Mouse (Mus musculus): ENCODE data around the gene Dnajc8. TPM values are rescaled to one million over a fixed set of nuclear protein-coding genes. Genes with fewer than 3 reads are reported as not detected.
"Not testable (repeated sequence)": the region's sequence is repeated elsewhere in the genome, so short reads cannot be mapped to it uniquely, and the experiment has no call there.

Dnajc8 gene
- polyA plus RNA-seq, 1 experiment from 2014 or later = 182 TPM

DNA sequence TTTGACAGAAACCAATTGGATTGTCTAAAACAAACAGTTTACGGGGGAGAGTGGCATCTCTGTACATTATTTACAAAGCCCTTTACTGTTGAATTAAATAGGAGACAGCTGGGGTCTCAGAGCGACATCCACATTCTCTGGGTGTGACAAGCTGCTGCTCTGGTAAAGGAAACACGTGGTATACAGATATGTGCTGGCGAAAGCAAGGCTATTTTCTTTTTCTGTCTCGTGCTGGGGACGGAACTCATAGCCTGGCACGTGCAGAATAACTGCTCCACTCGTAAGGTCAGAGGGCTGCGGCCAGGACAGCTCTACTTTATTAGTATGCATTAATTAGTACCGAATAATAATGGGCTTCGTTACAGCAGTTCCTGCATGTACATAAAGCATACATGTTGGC is 38.0 kb downstream of the Dnajc8 start:
- Histone ChIP-seq H3K9me3 (no peaks in the 10 kb centered on the region), H3K4me1 (no peaks in the 10 kb centered on the region), H3K4me3 (no peak overlapping the region), H3K27ac (no peak overlapping the region), H3K9ac (no peak overlapping the region), H3K36me3 (no peaks in the 10 kb centered on the region), H3K27me3 (no peaks in the 10 kb centered on the region), H3K4me2 (replicated peaks) (no peak overlapping the region)
- WGBS = 51% methylated on average over 11 of the region's 11 CpGs
- no peak for ATAC-seq (ENCODE audit: insufficient number of reproducible peaks, insufficient read depth, low FRiP score, low TSS enrichment)

DNA sequence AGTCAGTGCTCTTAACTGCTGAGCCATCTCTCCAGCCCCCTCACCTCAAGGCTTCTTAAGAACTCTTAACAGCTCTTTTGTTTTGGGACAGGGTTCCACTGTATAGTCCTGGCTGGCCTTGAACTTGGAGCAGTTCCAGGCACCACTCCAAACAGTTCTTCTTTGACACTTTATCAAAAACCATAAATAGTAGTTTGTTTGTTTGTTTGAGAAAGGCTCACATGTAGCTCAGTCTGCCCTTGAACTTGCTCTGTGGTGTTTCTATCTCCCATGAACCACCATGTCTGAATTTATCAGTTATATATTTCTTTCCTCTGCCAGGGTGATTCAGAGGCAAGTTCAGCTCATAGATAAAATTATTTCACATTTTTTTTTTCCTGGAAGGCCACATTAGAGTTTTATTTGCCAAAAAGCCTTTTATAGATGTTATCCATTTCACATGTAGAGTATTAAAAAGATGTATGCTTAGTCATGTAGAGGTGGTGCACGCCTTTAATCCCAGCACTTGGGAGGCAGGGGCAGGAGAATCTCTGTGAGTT is 39.5 kb downstream of the Dnajc8 start:
- ATAC-seq (ENCODE audit: insufficient number of reproducible peaks, insufficient read depth, low FRiP score, low TSS enrichment) = no peak
- 86% methylated on average over 1 of the region's 1 CpGs for WGBS
- Histone ChIP-seq H3K9me3 (no peaks in the 10 kb centered on the region), H3K36me3 (no peaks in the 10 kb centered on the region), H3K27ac (no peak overlapping the region), H3K9ac (no peak overlapping the region), H3K4me2 (replicated peaks) (no peak overlapping the region), H3K27me3 (no peaks in the 10 kb centered on the region), H3K4me1 (no peaks in the 10 kb centered on the region), H3K4me3 (no peak overlapping the region)

DNA sequence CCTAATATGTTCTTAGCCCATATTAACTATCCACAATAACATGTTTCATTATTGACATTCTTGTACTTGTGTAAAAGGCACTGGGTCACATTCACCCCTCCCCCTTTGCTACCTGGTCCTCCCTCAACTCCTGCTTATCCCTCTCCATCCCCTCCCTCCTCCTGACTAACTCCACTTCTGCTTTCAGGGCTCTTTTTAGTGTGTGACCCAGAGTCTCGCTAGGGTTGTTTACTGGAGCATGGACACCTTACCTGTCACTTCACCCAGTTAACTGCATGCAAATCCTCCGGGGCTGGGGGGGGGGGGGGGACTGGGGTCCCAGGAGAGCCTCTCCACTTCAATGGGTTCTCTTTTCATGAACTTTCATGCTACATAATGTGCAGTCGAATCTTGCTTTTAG is 48.4 kb downstream of the Dnajc8 start:
- ATAC-seq (ENCODE audit: insufficient number of reproducible peaks, insufficient read depth, low FRiP score, low TSS enrichment) = no peak
- Histone ChIP-seq H3K27ac (no peak overlapping the region), H3K27me3 (no peaks in the 10 kb centered on the region), H3K4me3 (no peak overlapping the region), H3K36me3 (no peaks in the 10 kb centered on the region), H3K9ac (no peak overlapping the region), H3K4me1 (no peaks in the 10 kb centered on the region), H3K9me3 (no peaks in the 10 kb centered on the region), H3K4me2 (replicated peaks) (no peak overlapping the region)
- 69% methylated on average over 3 of the region's 3 CpGs for WGBS

DNA sequence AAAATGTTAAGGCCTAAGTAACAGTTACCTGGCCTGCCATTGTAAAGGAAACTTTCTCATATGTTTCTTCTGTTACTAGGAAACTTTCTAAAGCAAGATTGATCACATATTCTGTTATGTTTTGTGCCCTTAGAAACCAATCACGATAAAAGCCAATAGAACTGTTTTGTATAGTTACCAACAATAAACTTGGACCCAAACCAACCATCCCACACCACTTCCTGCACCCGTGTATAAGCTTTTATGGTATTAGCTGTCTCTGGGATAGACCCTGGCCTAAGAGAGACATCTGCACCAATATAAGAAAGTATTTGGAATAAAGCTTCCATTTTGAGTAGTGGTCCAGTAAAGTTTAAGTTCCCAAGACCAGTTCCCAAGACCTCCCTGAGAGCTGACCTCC is 49.6 kb downstream of the Dnajc8 start:
- ATAC-seq (ENCODE audit: insufficient number of reproducible peaks, insufficient read depth, low FRiP score, low TSS enrichment) = no peak
- no peaks in the 10 kb centered on the region for H3K9me3 ChIP-seq
- no peaks in the 10 kb centered on the region for H3K4me1 ChIP-seq
- H3K4me3 ChIP-seq = no peak overlapping the region
- H3K4me2 ChIP-seq (replicated peaks) = no peak overlapping the region
- H3K9ac ChIP-seq = no peak overlapping the region
- WGBS = 85% methylated on average over 2 of the region's 2 CpGs
- H3K36me3 ChIP-seq = no peaks in the 10 kb centered on the region
- H3K27me3 ChIP-seq = no peaks in the 10 kb centered on the region
- no peak overlapping the region for H3K27ac ChIP-seq

- 92% methylated on average over 4 of the region's 4 CpGs for WGBS
- H3K27ac ChIP-seq = no peak overlapping the region
These were observed 50.9 kb downstream of the Dnajc8 start for GRCm38 (mm10) chr4:132586282-132586681.

DNA sequence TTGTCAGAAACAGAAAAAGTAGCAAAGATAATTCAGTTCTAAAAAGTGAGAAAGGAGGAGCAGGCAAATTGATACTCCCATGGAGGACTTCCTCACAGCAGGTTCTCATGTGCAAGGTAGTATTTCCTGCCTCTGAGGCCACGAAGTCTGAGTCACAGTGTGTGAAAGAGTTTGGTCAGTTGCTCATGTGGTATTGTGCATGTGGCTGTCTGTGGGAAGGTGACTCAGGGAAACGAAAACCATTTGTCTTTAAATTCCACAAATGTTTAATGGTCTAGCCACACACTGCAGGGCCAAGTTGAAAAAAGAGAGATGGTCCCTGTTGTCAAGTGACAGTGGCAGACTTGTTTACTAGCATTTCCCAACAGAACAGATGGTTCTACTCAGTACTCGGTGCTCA is 53.2 kb downstream of the Dnajc8 start:
- H3K27ac ChIP-seq = no peak overlapping the region
- 79% methylated on average over 3 of the region's 3 CpGs for WGBS
- H3K4me1 ChIP-seq = no peaks in the 10 kb centered on the region
- no peak overlapping the region for H3K4me3 ChIP-seq
- no peaks in the 10 kb centered on the region for H3K36me3 ChIP-seq
- no peak overlapping the region for H3K9ac ChIP-seq
- ATAC-seq (ENCODE audit: insufficient number of reproducible peaks, insufficient read depth, low FRiP score, low TSS enrichment) = no peak
- H3K4me2 ChIP-seq (replicated peaks) = no peak overlapping the region
- H3K9me3 ChIP-seq = no peaks in the 10 kb centered on the region
- no peaks in the 10 kb centered on the region for H3K27me3 ChIP-seq

More at GRCm38 (mm10) chr4:132586282-132586681, 50.9 kb downstream of the Dnajc8 start:
- no peak for ATAC-seq (ENCODE audit: insufficient number of reproducible peaks, insufficient read depth, low FRiP score, low TSS enrichment)
- no peaks in the 10 kb centered on the region for H3K4me1 ChIP-seq
- no peak overlapping the region for H3K4me3 ChIP-seq
- H3K27me3 ChIP-seq = no peaks in the 10 kb centered on the region
- no peak overlapping the region for H3K4me2 ChIP-seq (replicated peaks)
- H3K36me3 ChIP-seq = no peaks in the 10 kb centered on the region
- H3K9ac ChIP-seq = no peak overlapping the region
- H3K9me3 ChIP-seq = no peaks in the 10 kb centered on the region

GRCm38 (mm10) chr4:132590642-132591041 is 55.3 kb downstream of the Dnajc8 start:
- 82% methylated on average over 10 of the region's 10 CpGs for WGBS
- H3K9ac ChIP-seq = no peak overlapping the region
- H3K27me3 ChIP-seq = no peaks in the 10 kb centered on the region

DNA sequence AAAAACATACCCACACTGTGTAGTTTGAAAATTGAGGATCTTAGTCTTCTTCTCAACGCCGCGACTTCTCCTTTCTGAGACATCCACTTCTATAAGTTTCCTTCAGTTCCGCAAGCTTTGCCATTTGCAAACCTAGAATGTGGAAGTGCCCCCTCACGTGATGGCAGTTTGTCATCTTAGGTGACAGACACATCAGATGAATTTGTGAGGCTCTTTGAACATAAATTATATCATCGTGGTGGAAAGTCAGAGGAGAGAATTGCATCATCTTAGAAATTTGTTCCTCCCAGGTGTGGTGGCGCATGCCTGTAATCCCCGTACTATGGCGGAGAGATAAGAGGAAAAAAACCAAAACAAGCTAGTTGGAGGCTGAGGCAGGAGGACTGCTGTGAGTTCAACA is 57.6 kb downstream of the Dnajc8 start:
- Histone ChIP-seq H3K4me3 (no peak overlapping the region), H3K36me3 (no peaks in the 10 kb centered on the region), H3K9me3 (no peaks in the 10 kb centered on the region), H3K4me2 (replicated peaks) (no peak overlapping the region), H3K9ac (no peak overlapping the region), H3K27ac (no peak overlapping the region), H3K4me1 (no peaks in the 10 kb centered on the region), H3K27me3 (no peaks in the 10 kb centered on the region)
- no peak for ATAC-seq (ENCODE audit: insufficient number of reproducible peaks, insufficient read depth, low FRiP score, low TSS enrichment)
- 91% methylated on average over 9 of the region's 9 CpGs for WGBS

More at GRCm38 (mm10) chr4:132590642-132591041, 55.3 kb downstream of the Dnajc8 start:
- Histone ChIP-seq H3K9me3 (no peaks in the 10 kb centered on the region), H3K4me3 (no peak overlapping the region), H3K27ac (no peak overlapping the region), H3K4me2 (replicated peaks) (no peak overlapping the region), H3K36me3 (no peaks in the 10 kb centered on the region), H3K4me1 (no peaks in the 10 kb centered on the region)
- no peak for ATAC-seq (ENCODE audit: insufficient number of reproducible peaks, insufficient read depth, low FRiP score, low TSS enrichment)

GRCm38 (mm10) chr4:132594191-132594590 is 58.8 kb downstream of the Dnajc8 start:
- Histone ChIP-seq H3K36me3 (no peaks in the 10 kb centered on the region), H3K27me3 (no peaks in the 10 kb centered on the region), H3K4me3 (no peak overlapping the region), H3K4me2 (replicated peaks) (no peak overlapping the region), H3K9me3 (no peaks in the 10 kb centered on the region), H3K4me1 (no peaks in the 10 kb centered on the region), H3K27ac (no peak overlapping the region), H3K9ac (no peak overlapping the region)
- ATAC-seq (ENCODE audit: insufficient number of reproducible peaks, insufficient read depth, low FRiP score, low TSS enrichment) = no peak
- WGBS = 35% methylated on average over 4 of the region's 4 CpGs

- Histone ChIP-seq H3K4me3 (no peak overlapping the region), H3K9me3 (no peaks in the 10 kb centered on the region), H3K4me2 (replicated peaks) (no peak overlapping the region), H3K4me1 (no peaks in the 10 kb centered on the region), H3K27ac (no peak overlapping the region), H3K36me3 (no peaks in the 10 kb centered on the region), H3K9ac (no peak overlapping the region), H3K27me3 (no peaks in the 10 kb centered on the region)
- 68% methylated on average over 2 of the region's 2 CpGs for WGBS
- ATAC-seq (ENCODE audit: insufficient number of reproducible peaks, insufficient read depth, low FRiP score, low TSS enrichment) = no peak
These were observed 63.5 kb downstream of the Dnajc8 start for GRCm38 (mm10) chr4:132598861-132599260.

GRCm38 (mm10) chr4:132599764-132600163 is 64.4 kb downstream of the Dnajc8 start:
- no peak for ATAC-seq (ENCODE audit: insufficient number of reproducible peaks, insufficient read depth, low FRiP score, low TSS enrichment)
- Histone ChIP-seq H3K36me3 (no peaks in the 10 kb centered on the region), H3K27me3 (no peaks in the 10 kb centered on the region), H3K27ac (no peak overlapping the region), H3K9me3 (no peaks in the 10 kb centered on the region), H3K4me2 (replicated peaks) (no peak overlapping the region), H3K4me1 (no peaks in the 10 kb centered on the region), H3K4me3 (no peak overlapping the region), H3K9ac (no peak overlapping the region)
- 83% methylated on average over 3 of the region's 3 CpGs for WGBS

DNA sequence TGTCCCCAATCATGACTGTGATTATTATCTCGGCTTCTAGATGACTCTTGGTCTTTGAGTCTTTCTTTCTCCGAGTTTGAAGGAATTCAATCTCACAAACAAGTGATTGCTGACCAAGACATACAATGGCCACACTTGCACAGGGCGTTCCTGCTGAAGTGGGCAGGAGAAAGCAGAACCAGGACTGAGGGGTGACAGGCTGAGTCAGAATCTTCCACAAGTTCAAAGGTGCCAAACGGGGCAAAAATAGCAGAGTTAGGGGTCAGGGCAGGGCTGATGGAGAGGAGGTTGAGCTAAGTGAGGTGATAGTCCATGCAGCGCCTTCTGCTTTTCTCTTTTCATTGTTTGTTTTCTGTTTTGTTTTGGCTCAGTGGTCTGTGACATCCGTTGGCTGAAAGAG is 65.1 kb downstream of the Dnajc8 start:
- H3K9ac ChIP-seq = no peak overlapping the region
- H3K27me3 ChIP-seq = no peaks in the 10 kb centered on the region
- H3K27ac ChIP-seq = no peak overlapping the region
- no peak overlapping the region for H3K4me2 ChIP-seq (replicated peaks)
- H3K4me1 ChIP-seq = no peaks in the 10 kb centered on the region
- no peaks in the 10 kb centered on the region for H3K9me3 ChIP-seq
- no peaks in the 10 kb centered on the region for H3K36me3 ChIP-seq
- no peak for ATAC-seq (ENCODE audit: insufficient number of reproducible peaks, insufficient read depth, low FRiP score, low TSS enrichment)
- no peak overlapping the region for H3K4me3 ChIP-seq
- 86% methylated on average over 6 of the region's 6 CpGs for WGBS

- not testable (repeated sequence) for H3K4me2 ChIP-seq (replicated peaks); H3K36me3 ChIP-seq; H3K4me1 ChIP-seq; ATAC-seq (ENCODE audit: insufficient number of reproducible peaks, insufficient read depth, low FRiP score, low TSS enrichment); H3K9ac ChIP-seq; H3K27ac ChIP-seq; H3K9me3 ChIP-seq; H3K4me3 ChIP-seq; H3K27me3 ChIP-seq
- 81% methylated on average over 5 of the region's 5 CpGs for WGBS
These were observed 65.9 kb downstream of the Dnajc8 start for GRCm38 (mm10) chr4:132601242-132601641.
